Mouse (Mus musculus) activated CD4-positive, CD25-positive, alpha-beta regulatory T cell, adult 4 months (primary cell): ENCODE results near the gene Elp5. TPM values are rescaled to one million over a fixed set of nuclear protein-coding genes. Genes with fewer than 3 reads are reported as not detected.

Experiments used
- ATAC-seq: one replicate; pipeline ENCODE4 v1.8.0; 2017
- polyA plus RNA-seq, 2 experiments: library from polyadenylated mRNA; unstranded; fragments of 100-300 nt; shearing (Covaris generic); gene quantifications; one replicate each; pipeline ENCODE4 v1.2.1; 2017

The Elp5 gene
- polyA plus RNA-seq, 2 experiments from 2014 or later, result 62.1 to 69.7 TPM

DNA sequence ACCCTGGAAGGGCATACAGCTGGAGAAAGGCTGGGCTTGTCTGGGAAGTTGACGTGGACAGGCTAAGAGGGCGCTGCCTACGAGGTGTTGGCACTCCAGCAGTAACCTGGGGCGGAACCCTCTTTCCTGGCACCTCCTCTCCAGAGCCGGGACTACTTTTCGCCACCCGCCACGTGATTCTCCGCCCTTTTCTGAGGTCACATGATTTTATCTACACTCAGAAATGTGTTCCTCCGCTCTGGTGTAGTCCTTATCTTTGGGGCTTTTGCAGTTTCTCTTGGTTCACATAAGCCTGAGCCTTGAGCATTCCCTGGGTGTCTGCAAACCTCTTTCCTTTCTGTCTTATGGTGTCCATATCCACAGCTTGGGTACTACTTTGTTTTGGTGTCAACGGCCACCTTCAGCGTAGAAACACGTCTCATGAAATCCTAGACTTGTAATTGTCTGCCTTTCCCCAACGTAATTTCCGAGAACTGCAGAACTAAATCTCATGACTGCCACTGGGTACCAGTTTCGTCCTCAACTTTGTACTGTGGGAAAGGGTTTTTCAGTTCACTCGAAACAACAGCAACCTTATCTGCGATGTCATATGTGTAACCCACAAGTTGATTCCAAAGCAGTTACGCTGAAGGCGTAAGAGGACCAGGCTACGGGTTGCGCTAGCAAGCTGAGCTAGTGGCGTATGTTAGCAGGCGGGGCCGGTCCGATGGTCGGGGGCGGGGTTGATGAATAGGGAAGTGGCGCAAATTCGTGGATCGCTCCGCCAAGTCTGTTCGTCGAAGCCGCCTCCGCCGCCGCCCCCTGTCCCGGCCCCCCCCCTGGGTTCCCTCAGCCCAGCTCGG is 8.8 kb upstream of the Elp5 start, which contains the start of gene Gabarap:
Gabarap (plus strand) TSS at position 294 of the 842 bp plus-strand sequence.
- peak; percentile 53 for ATAC-seq

DNA sequence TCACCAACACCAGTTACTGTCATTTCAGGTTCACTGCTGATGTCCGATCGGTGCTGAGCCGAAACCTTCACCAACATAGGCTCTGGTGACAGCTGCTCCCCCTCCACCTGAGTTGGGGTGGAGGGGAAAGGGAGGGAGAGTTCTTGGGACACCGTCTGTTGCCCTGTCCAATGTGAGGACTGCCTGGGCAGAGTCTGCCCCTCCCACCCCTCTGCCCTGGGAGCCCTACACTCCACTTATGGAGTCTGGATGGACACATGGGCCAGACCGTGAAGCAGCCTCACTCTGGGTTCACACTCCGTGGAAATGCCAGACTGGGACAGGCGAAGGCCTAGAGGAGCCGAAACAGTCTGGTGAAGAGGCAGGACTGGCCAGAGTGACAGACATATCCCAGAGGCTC is 7.6 kb upstream of the Elp5 start:
- ATAC-seq, result no peak

DNA sequence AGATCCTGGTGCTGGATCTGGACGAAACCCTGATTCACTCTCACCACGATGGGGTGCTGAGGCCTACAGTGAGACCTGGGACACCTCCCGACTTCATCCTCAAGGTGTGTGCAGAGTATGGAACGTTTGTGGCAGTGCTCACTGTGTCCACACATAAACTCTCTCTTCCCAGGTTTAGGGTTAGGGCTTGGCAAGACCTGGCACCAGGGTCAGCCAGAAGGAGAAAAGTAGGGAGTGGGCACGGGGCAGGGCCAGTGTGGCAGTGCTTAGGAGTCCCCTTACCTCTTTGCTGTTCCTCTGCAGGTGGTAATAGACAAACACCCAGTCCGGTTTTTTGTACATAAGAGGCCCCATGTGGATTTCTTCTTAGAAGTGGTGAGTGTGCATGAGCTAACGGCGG is 2.1 kb upstream of the Elp5 start:
- ATAC-seq, result no peak

GRCm38 (mm10) chr11:69983377-69983776 is 1.1 kb upstream of the Elp5 start:
- ATAC-seq, result no peak

GRCm38 (mm10) chr11:69982877-69983276 is 560 bp upstream of the Elp5 start:
- no peak for ATAC-seq

- ATAC-seq, result peak; percentile 35
These were observed 1.1 kb downstream of the Elp5 start, which contains the start of gene Ctdnep1 for GRCm38 (mm10) chr11:69981141-69981762. Ctdnep1 (plus strand) TSS chr11:69981156.

DNA sequence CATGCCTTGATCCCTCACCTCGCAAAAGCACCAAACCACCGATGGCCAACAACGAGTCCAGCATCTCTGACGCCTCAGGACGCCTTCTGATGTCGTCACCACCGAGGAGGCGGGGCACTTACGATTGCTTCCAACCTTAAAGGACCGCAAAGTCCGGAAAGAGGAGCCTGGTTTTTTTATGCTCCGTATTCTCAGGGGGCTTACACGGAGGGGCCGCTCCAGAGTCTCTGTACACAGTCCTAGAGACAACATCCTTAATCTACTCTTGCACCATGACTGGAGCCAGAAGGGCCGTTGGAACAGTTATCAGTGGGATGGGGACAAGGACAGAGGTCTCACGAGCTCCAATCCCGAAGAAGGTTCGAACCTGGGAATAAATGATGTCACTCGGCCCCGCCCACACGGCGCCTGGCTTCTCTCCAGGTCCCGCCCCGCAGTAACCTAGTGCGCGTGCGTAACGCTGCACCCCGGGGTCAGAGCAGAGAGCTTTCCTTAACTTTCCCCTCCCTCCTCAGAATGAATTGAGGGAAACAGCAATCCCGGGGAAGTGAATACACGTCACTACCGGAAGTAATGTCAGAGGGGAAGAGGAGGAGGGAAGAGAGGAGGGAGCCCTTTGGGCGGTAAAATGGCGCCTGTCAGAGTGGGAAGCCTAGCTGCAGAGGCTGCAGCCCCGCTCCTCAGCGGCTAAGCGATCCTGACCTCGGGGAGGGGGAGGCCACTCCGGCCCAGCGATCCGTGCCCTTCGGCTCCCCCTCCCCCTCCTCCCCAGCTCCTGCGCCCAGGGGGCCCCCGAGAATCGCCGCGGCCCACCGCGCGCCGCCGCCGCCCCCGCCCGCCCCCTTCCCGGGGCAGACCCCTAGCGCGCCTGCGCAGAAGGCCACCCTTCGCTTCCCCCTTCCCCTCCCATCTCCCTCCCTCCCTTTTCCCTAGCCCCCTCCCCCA is 1.8 kb downstream of the Elp5 start:
- ATAC-seq, result peak; percentile 78

DNA sequence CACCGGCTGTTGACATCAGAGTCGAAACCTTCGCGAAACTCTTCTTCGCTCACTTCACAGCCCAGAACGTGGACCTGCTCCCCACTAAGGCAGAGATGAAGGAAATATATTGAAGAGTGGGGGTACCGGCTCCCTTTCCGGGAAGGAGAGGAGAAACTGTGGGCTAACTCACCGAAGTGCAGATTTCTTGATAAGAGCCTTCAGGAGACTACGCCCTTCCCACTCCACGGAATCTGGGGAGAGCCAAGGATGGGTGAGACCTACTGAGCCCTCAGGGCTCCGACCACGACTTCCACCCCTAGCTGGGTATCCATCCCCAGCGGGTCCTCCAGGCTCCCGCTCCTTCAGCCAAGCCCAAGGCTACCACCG is 2.5 kb downstream of the Elp5 start:
- no peak for ATAC-seq

DNA sequence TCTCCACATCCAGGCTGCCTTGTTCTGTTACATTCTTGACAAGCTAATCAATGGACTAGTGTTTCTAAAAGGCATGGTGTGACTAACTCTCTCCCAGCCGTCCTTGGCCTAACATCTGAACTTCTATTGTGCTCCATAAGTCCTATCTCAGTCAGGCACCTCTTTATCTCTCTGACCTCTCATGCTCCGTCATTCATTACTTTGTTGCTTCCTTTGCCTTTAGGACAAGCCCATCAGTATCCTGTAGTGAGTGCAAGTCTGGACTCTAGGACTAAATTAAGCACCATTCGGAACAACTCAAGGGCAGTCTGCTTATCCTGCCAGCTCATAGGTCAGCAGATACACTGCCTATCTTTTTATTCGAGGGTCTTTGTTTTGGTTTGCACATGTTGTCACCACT is 6.0 kb downstream of the Elp5 start:
- no peak for ATAC-seq

DNA sequence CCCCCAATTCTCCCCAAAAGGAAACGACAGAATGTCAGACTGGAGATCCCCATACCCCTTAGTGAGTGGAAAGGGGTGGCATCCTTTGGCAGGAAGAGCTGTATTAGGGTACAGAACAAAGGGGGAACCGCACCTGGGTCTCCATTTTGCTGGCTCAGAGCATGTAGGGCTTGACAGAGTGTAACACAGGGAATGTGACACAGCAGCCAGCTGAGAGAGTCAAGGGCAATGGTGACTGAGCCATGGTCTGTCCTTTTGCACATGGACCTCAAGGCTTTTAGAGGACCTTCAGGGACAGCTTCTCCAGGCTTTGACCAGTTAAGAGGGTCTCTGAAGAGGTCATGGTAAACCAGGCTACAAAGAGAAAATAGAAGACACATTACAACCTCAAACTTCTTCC is 7.4 kb downstream of the Elp5 start:
- no peak for ATAC-seq

DNA sequence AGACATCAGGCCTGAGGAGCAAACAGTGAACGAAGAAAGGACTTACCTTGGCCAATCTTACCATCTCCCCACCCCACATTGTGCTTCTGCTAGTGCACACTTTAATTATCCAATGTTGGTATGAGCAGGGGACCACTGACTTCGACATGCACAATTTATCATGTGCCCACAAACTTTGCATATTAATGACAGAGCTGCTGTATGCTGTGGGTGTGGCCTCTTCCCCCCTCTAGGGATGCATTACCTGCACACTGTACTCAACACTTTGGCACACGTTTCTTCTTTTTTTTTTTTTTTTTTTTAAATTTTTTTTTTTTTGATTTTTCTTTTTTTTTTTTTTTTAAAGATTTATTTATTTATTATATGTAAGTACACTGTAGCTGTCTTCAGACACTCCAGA is 11.5 kb downstream of the Elp5 start:
- ATAC-seq, result no peak

GRCm38 (mm10) chr11:69970222-69970621 is 12.1 kb downstream of the Elp5 start:
- ATAC-seq, result no peak

- no peak for ATAC-seq
These were observed 13.5 kb downstream of the Elp5 start for GRCm38 (mm10) chr11:69968793-69969192.

DNA sequence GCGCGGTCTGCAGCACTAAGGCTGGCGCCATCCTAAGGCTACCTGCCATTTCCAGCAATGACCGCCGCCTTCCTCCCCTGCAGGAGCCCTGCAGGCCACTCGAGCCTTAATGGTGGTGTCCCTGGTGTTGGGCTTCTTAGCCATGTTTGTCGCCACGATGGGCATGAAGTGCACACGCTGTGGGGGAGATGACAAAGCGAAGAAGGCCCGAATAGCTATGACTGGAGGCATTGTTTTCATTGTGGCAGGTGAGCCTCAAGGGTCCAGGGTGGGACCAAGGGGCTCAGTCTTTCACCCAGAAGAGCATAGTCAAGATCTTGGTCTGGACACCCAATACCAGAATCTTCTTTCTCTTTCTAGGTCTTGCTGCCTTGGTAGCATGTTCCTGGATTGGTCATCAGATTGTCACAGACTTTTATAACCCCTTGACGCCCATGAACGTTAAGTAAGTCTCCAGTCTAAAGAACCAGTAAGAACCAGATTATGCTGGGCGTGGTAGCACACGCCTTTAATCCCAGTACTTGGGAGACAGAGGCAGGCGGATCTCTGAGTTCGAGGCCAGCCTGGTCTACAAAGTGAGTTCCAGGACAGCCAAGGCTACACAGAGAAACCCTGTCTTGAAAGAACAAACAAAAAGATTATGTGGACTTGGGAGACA is 15.3 kb downstream of the Elp5 start:
- ATAC-seq, result no peak

DNA sequence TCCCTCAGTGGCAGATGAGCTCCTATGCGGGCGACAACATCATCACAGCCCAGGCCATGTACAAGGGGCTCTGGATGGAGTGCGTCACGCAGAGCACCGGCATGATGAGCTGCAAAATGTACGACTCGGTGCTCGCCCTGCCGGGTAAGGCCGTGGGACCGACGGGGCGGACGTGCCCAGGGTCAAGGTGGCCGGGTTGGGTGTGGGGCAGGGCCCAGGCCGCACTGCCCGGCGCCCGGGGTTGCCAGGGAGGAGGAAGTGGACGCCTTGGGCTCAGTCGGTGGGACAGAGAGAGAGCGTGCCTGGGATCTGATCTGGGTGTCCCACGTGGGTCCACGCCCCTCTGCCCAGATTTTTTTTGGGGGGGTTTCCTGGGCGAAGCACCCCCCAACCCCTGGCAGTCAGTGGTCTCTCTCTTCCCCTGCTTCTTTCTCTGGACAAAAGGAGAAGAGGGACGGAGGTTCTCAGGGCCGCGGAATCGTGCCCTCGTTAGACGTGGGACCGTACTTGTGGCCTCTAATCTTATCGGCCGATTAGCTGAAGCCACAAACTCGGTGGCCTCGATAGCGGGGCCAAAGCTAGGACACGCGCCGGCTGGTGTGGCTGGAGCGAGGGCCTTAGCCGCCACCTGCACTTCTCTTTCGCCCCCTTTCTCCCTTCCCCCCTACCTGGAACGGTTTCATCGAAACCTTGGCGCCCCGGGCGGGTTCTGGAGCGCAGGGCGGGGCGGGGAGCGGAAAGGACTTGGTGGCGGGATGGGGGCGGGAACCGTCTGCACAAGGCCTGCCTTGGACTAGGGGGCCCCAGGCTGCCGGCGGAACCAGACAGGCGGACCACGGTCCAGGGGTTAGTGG is 16.1 kb downstream of the Elp5 start:
- ATAC-seq, result no peak

DNA sequence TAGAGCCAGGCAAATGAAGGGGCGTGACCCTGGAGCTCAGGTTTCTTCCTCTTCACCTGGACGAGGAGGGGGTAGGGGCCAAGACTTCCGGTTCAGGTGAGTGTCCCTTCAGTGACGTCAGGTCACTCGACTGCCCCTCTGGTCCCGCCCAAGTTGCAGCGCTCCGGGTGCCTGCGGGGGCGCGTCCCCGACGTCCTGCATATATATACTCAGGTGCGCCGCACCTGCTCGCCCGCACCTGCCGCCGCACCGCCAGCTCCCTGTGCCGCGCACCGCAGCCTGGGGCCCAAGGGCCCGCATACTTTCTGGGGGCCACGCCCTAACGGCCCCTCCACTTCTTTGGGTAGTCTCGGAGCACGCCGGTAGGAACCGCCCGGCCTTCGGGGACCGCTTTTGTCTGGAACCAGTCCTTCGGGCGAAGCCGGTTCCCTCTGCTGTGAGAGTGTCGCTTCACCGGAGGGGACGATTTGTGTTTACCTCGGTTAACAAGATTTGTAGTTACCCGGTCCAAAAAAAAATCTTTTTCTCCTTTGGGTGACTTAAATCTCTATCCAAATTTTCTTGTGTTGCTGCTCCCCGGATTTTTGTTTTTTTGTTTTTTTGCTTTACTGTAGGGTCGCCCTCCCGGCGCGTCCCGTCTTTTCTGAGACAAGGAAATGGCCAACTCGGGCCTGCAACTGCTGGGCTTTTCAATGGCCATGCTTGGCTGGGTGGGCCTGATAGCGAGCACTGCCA is 16.9 kb downstream of the Elp5 start:
- no peak for ATAC-seq

DNA sequence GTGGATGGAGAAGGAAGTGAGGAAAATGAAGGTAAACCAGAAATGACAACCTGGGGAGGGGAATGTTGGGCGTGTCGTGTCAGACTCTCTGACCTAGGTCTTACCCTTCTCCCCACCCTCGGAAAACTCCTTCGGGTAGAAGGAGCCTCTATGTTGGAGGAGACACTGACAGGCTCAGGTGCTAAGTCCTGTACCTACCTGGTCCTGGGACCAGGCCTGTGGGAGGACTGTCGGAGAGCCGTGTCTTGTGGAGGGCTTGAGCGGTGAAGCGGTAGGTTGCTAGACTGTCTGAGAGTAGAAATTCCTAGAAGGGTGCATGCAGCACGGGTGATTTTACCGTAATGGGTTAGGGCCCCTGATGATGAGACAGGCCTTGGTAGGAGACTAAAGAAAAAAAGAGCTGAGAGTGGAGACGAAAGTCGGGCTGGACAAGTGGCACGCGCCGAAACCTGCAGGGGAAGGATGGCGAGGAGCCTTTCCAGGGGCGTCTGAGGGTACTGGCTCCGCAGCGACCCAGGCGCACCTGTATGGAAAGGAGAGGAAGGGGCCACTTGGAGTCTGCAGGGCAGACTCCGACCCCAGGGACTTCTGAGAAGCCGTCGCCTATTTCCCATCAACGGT is 17.6 kb downstream of the Elp5 start, which contains the start of gene Cldn7:
Cldn7 (plus strand) TSS at position 130 of the 621 bp plus-strand sequence.
- no peak for ATAC-seq

DNA sequence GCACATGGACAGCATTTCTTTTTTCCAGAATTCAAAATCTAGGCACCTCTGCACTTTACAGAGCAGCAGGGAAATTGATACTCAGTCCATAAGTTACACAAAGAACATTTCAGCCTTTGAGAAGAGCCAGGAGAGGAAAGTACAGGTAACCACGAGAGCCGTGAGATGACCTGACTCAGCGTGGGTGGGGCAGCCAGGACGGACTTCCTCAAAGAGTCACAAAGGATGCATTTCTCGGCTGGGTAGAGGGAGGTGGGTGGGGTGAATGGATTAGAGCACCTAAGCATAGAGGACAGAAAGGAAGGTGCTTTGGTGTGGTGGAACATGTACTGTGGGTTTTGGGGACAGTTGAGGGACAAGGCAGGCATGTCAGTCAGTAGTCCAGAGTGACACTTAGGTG is 20.5 kb downstream of the Elp5 start:
- no peak for ATAC-seq

DNA sequence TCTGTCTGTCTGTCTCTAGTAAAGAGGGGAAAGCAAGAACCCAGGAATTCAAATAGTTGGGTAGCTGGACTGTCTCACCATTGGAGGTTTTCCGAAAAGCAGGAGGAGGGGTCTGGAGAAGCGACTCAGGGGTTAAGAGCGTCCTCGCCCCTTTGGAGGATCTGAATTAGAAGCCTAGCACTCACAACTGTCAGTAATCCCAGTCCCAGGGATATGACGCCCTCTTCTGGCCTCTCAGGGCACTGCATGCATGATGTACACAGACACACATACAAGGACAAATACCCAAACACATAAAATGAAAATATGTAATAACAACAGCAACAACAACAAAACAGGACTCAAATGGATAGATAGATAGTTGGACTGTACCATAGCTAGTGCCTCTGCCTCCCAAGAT is 21.7 kb downstream of the Elp5 start:
- ATAC-seq, result no peak

- ATAC-seq, result no peak
These were observed 26.1 kb downstream of the Elp5 start for GRCm38 (mm10) chr11:69956218-69956617.
